Mouse (Mus musculus) embryonic facial prominence, embryonic 14.5 days (tissue): Measurements from ENCODE around the gene Mad1l1. TPM values are rescaled to one million over a fixed set of nuclear protein-coding genes. Genes with fewer than 3 reads are reported as not detected.

Source experiments
- ATAC-seq: fragments of 200-750 bp; cut with Nextera tagmentation; 2 replicates; pipeline ENCODE4 v1.8.0; 2017; ENCODE audit warnings: low read depth, moderate number of reproducible peaks, moderate TSS enrichment
- DNase-seq: peaks from one replicate; pipeline ENCODE4 v3.0.0-alpha.2; 2015; ENCODE audit warnings: low spot score
- H3K27ac ChIP-seq: fragments of 300-500 bp; sonication (generic); replicated peaks from 2 replicates; pipeline ENCODE4 v1.5.1; 2014; ENCODE audit warnings: low read depth, mild to moderate bottlenecking, low read length, moderate library complexity
- H3K27me3 ChIP-seq: fragments of 300-500 bp; sonication (generic); replicated peaks from 2 replicates; pipeline ENCODE4 v1.6.1; 2014; ENCODE audit warnings: low read length; ENCODE audit not compliant: control insufficient read depth, insufficient read depth
- H3K36me3 ChIP-seq: fragments of 300-500 bp; sonication (generic); 2 replicates; pipeline ENCODE4 v1.6.1; 2014; ENCODE audit warnings: low read length, mixed read lengths; ENCODE audit not compliant: control insufficient read depth, insufficient read depth
- H3K4me1 ChIP-seq: fragments of 300-500 bp; sonication (generic); 2 replicates; pipeline ENCODE4 v1.6.1; 2014; ENCODE audit warnings: antibody characterized with exemption, low read length; ENCODE audit not compliant: control insufficient read depth, insufficient read depth
- H3K4me2 ChIP-seq: fragments of 300-500 bp; sonication (generic); 2 replicates; pipeline ENCODE4 v1.6.1; 2014; ENCODE audit warnings: low read depth, mild to moderate bottlenecking, low read length, moderate library complexity, mixed read lengths
- H3K4me3 ChIP-seq: fragments of 300-500 bp; sonication (generic); 2 replicates; pipeline ENCODE4 v1.5.1; 2014; ENCODE audit warnings: low read depth, mild to moderate bottlenecking, low read length
- H3K9ac ChIP-seq: fragments of 300-500 bp; sonication (generic); 2 replicates; pipeline ENCODE4 v1.6.1; 2014; ENCODE audit warnings: low read depth, mild to moderate bottlenecking, low read length, moderate library complexity, mixed read lengths
- H3K9me3 ChIP-seq: fragments of 300-500 bp; sonication (generic); 2 replicates; pipeline ENCODE4 v1.6.1; 2016; ENCODE audit warnings: low read length; ENCODE audit not compliant: control insufficient read depth
- WGBS: fragments of 180-500 bp; shearing (Covaris S2); extraction: QIAGEN DNeasy Blood & Tissue Kit; methylation state at CpG from one replicate; pipeline ENCODE4 v1.1.7; 2014; 5-methylcytosine and 5-hydroxymethylcytosine counted together
- polyA plus RNA-seq: library from polyadenylated mRNA; unstranded; fragments of >200 nt; fragmentation: Nextera tagmentation; extraction: Ambion mirVana; gene quantifications from 2 replicates; pipeline ENCODE4 v1.2.1, GENCODE M21; 2014

Gene Mad1l1
- polyA plus RNA-seq, 1 experiment from 2014 or later, result 38.0 TPM

- WGBS, result 90% methylated on average over 4 of the region's 4 CpGs
- no peak for DNase-seq
- no peak overlapping the region for H3K4me3 ChIP-seq
- ATAC-seq, result no peak
- H3K27ac ChIP-seq, result no peak overlapping the region
- H3K9me3 ChIP-seq, result no peaks in the 10 kb centered on the region
- no peak overlapping the region for H3K4me2 ChIP-seq
- peaks cover 4% of the 10 kb centered on the region; the same call in 1 of the 2 replicates for H3K4me1 ChIP-seq
- H3K36me3 ChIP-seq, result 0 out of 2 replicates have a peak, but pooled peaks cover 3% of the 10 kb centered on the region
- no peaks in the 10 kb centered on the region for H3K27me3 ChIP-seq
- H3K9ac ChIP-seq, result no peak overlapping the region
Observed at GRCm38 (mm10) chr5:140079511-140079910, 241.8 kb downstream of the Mad1l1 start.

GRCm38 (mm10) chr5:140078406-140078805 lies 242.9 kb downstream of the Mad1l1 start:
- DNase-seq (no peak), ATAC-seq (no peak)
- no peak overlapping the region for H3K9ac ChIP-seq
- H3K27ac ChIP-seq, result no peak overlapping the region; the same call in 1 of the 2 replicates
- H3K4me3 ChIP-seq, result no peak overlapping the region
- H3K36me3 ChIP-seq, result no peaks in the 10 kb centered on the region
- H3K9me3 ChIP-seq, result no peaks in the 10 kb centered on the region
- H3K27me3 ChIP-seq, result no peaks in the 10 kb centered on the region
- peaks cover 13% of the 10 kb centered on the region for H3K4me1 ChIP-seq
- H3K4me2 ChIP-seq, result no peak overlapping the region
- 54% methylated on average over 3 of the region's 3 CpGs for WGBS

DNA sequence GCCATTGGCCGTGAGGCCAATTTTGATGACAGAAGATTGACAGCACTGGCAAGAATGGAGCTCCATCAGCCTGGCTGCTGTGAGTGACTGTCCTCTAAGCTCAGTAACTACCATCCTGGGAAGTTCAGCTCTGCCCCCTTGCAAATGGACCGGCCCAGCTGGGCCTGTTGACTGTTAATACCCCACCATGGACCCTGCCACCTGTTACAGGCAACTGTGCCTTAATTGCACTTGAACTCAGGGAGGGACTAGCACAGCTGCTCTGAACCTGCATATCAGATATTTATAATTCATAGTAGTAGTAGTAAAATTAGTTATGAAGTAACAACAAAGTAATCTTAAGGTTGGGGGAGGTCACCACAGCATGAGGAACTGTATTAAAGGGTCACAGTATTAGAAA lies 244.9 kb downstream of the Mad1l1 start:
- WGBS, result 93% methylated on average over 2 of the region's 2 CpGs
- Histone ChIP-seq H3K36me3 (no peaks in the 10 kb centered on the region), H3K4me2 (no peak overlapping the region), H3K27me3 (no peaks in the 10 kb centered on the region), H3K27ac (no peak overlapping the region), H3K9me3 (no peaks in the 10 kb centered on the region), H3K4me3 (no peak overlapping the region), H3K9ac (no peak overlapping the region), H3K4me1 (peaks cover 12% of the 10 kb centered on the region; the same call in 1 of the 2 replicates)
- DNase-seq (peak; percentile 46), ATAC-seq (no peak)

DNA sequence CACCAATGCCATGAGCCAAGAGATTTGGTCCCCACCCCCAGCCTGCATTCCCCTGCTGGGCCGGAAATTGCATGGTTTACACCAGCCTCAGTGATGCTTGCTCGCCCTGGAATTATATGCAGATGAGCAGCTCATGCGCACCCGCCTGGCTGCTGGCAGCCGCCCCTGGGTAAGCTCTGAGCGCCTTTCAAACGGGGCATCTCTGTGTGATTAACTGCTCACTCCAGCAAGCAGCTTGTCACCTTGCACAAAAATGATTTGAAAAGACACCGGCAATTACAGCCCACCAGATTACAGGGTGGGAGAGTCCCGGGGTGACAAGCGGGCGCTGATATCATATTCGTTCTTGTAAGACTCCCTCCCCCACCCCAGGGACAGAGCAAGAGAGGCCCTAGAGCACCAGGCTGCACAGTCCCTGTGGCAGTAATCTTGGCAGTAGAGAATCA lies 247.7 kb downstream of the Mad1l1 start:
- Histone ChIP-seq H3K27ac (no peak overlapping the region), H3K4me1 (peaks cover 12% of the 10 kb centered on the region; the same call in 1 of the 2 replicates), H3K4me3 (no peak overlapping the region), H3K27me3 (no peaks in the 10 kb centered on the region), H3K4me2 (no peak overlapping the region), H3K36me3 (no peaks in the 10 kb centered on the region), H3K9ac (no peak overlapping the region), H3K9me3 (no peaks in the 10 kb centered on the region)
- ATAC-seq (peak; percentile 67), DNase-seq (peak; percentile 40)
- WGBS, result 36% methylated on average over 12 of the region's 12 CpGs

DNA sequence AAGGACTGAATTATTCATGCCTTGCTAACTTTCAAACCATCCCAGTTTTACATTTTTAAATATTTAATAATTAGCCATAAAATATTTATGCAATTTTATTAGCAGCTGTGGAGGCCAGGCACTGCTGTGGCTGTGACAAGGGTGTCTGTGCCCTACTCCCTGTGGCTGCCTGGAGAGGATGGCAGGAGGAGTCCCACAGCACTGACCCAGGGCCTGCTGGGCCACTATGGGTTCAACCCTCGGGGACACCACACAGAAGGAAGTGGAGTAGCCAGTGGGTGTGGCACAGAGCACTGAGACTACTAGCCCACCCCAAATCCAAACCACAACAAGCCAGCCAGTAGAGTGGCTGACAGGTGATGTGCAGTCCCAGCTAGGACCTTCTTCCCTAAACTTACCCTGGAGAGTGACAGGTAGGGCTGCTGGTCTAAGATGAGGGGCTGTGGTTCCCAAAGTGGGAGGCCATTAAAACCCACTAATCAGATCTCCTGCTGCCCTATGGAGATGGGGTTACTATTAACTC lies 248.1 kb downstream of the Mad1l1 start:
- DNase-seq, result no peak
- 50% methylated on average over 1 of the region's 1 CpGs for WGBS
- no peak overlapping the region for H3K9ac ChIP-seq
- no peak overlapping the region for H3K4me3 ChIP-seq
- H3K36me3 ChIP-seq, result no peaks in the 10 kb centered on the region
- ATAC-seq, result 0 out of 2 replicates have a peak, but pooled peaks have one; percentile 24
- no peak overlapping the region for H3K27ac ChIP-seq
- no peak overlapping the region for H3K4me2 ChIP-seq
- peaks cover 12% of the 10 kb centered on the region; the same call in 1 of the 2 replicates for H3K4me1 ChIP-seq
- H3K27me3 ChIP-seq, result no peaks in the 10 kb centered on the region
- no peaks in the 10 kb centered on the region for H3K9me3 ChIP-seq

DNA sequence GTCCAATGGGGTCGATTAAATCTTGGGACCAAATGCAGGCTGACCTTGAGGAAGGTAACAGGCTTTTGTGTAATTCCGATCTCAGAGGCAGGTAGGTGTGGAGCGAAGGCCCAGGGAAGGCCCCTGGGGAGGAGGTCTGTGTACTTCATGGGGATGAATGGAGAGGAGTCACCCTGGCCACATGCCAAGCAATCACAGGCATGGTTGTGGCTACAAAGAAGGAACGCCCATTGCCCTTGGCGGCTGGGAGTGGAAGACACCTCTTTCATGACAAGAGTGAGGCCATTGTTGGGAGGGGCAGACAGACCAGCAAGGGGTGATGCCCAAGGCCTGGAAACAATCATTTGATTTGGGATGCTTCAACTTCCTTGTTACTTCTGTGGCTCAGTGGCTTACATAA lies 252.8 kb downstream of the Mad1l1 start:
- Histone ChIP-seq H3K27me3 (no peaks in the 10 kb centered on the region), H3K9me3 (no peaks in the 10 kb centered on the region), H3K4me2 (no peak overlapping the region), H3K9ac (no peak overlapping the region), H3K4me1 (peaks cover 13% of the 10 kb centered on the region; the same call in 1 of the 2 replicates), H3K27ac (no peak overlapping the region), H3K4me3 (no peak overlapping the region), H3K36me3 (0 out of 2 replicates have a peak, but pooled peaks cover 10% of the 10 kb centered on the region)
- peak; percentile 69 for DNase-seq
- WGBS, result 63% methylated on average over 5 of the region's 5 CpGs
- ATAC-seq, result peak; percentile 26; the same call in 1 of the 2 replicates

GRCm38 (mm10) chr5:140068051-140068450 lies 253.3 kb downstream of the Mad1l1 start:
- H3K9ac ChIP-seq, result no peak overlapping the region
- ATAC-seq, result no peak
- H3K4me2 ChIP-seq, result no peak overlapping the region
- H3K27me3 ChIP-seq, result no peaks in the 10 kb centered on the region
- H3K27ac ChIP-seq, result no peak overlapping the region
- H3K9me3 ChIP-seq, result no peaks in the 10 kb centered on the region
- H3K36me3 ChIP-seq, result 0 out of 2 replicates have a peak, but pooled peaks cover 10% of the 10 kb centered on the region
- DNase-seq, result no peak
- WGBS, result 63% methylated on average over 3 of the region's 3 CpGs
- H3K4me1 ChIP-seq, result peaks cover 9% of the 10 kb centered on the region; the same call in 1 of the 2 replicates
- H3K4me3 ChIP-seq, result no peak overlapping the region

DNA sequence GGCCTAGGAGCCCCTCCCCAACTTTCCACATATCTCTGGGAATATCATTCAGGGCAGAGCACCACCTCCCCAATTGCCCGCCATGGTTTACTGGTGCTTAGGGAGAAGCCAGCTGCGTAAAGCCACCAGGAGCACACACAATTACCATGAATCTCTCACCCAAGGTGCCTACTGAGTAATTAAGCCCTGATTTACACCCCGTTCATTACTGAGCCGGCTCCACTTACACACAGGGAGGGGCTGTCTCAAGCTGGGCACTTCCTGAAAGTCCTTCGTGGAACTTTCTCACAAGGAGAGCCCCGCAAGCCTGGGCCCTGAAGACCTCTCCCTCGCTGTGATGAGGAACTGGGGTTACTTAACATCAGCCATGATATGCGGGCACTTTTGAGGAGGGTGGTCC lies 254.6 kb downstream of the Mad1l1 start:
- ATAC-seq, result peak; percentile 27; the same call in 1 of the 2 replicates
- Histone ChIP-seq H3K4me3 (no peak overlapping the region), H3K36me3 (0 out of 2 replicates have a peak, but pooled peaks cover 10% of the 10 kb centered on the region), H3K9me3 (no peaks in the 10 kb centered on the region), H3K9ac (no peak overlapping the region), H3K4me1 (peaks cover 15% of the 10 kb centered on the region), H3K27ac (no peak overlapping the region), H3K27me3 (no peaks in the 10 kb centered on the region), H3K4me2 (no peak overlapping the region)
- WGBS, result 79% methylated on average over 8 of the region's 8 CpGs
- DNase-seq, result no peak

DNA sequence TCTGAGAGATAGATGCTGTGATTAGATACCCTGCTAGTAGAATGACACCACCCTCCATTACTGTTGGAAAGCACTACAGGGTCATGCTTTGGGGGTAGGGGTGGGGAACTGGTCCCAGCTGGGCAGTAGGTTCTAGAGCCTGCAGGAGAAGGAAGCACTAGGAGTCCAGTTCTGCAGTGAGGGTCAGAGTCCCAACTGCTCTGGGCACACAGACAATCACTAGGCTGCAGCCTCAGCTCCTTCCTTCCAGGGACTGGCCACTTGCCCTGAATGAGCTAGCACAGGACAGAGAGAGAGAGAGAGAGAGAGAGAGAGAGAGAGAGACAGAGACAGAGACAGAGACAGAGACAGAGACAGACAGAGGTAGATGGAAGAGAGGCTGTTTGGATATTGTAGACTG lies 255.1 kb downstream of the Mad1l1 start:
- H3K4me3 ChIP-seq, result no peak overlapping the region
- 0 out of 2 replicates have a peak, but pooled peaks cover 10% of the 10 kb centered on the region for H3K36me3 ChIP-seq
- ATAC-seq, result no peak
- peaks cover 19% of the 10 kb centered on the region for H3K4me1 ChIP-seq
- no peaks in the 10 kb centered on the region for H3K9me3 ChIP-seq
- no peak for DNase-seq
- H3K4me2 ChIP-seq, result no peak overlapping the region
- H3K9ac ChIP-seq, result no peak overlapping the region
- no peaks in the 10 kb centered on the region for H3K27me3 ChIP-seq
- no peak overlapping the region for H3K27ac ChIP-seq
